Mouse (Mus musculus) megakaryocyte, embryonic 14.5 days (primary cell): ENCODE results near the gene Map4k2. TPM values are rescaled to one million over a fixed set of nuclear protein-coding genes. Genes with fewer than 3 reads are reported as not detected.

ENCODE experiments used
- H3K27me3 ChIP-seq: replicated peaks from 2 replicates; pipeline ENCODE3; 2012; ENCODE audit warnings: inconsistent platforms
- H3K36me3 ChIP-seq: replicated peaks from 2 replicates; pipeline ENCODE3; 2012; ENCODE audit warnings: low read length, inconsistent platforms, mixed read lengths
- H3K4me1 ChIP-seq: 2 replicates; pipeline ENCODE4 v1.6.1; 2012; ENCODE audit warnings: inconsistent platforms
- H3K4me3 ChIP-seq: replicated peaks from 2 replicates; pipeline ENCODE3; 2012; ENCODE audit warnings: moderate library complexity, mild to moderate bottlenecking, inconsistent platforms
- H3K9me3 ChIP-seq: 2 replicates; pipeline ENCODE4 v1.6.1; 2012; ENCODE audit warnings: inconsistent platforms
- FLI1 ChIP-seq: IDR thresholded peaks from 2 replicates; pipeline ENCODE4 v1.6.1; 2012; ENCODE audit warnings: low read length, inconsistent platforms, mixed read lengths
- GATA1 ChIP-seq: IDR thresholded peaks from 3 replicates; pipeline ENCODE4 v1.6.1; 2012; ENCODE audit warnings: mixed read lengths, low read length, inconsistent platforms, borderline replicate concordance
- polyA plus RNA-seq: library from polyadenylated mRNA; stranded (reverse); fragments of >175 nt; gene quantifications from 2 replicates; pipeline ENCODE4 v1.2.3, GENCODE M21; 2012; ENCODE audit warnings: low replicate concordance; ENCODE audit not compliant: insufficient read depth

Gene Map4k2
- polyA plus RNA-seq, 1 experiment: 9.3 TPM

DNA sequence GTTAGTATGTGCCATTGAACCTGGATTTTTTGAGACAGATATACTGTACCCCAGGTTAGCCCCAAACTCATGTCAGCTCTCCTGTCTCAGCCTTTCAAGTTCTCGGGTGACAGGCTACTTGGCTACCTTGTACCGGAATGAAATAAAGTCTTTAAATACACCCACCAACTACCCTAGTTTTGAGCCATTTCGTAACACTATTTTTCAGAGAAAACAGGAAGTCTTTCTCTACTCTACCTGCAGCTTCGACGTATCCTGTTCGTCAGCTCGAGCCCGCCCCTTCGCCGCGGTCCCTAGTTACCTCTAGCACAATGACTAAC lies 22.1 kb downstream of the Map4k2 start:
- Histone ChIP-seq H3K4me3 (peak overlapping the region; percentile 97), H3K27me3 (no peaks in the 10 kb centered on the region), H3K36me3 (peaks cover 66% of the 10 kb centered on the region), H3K4me1 (peaks cover 68% of the 10 kb centered on the region), H3K9me3 (no peaks in the 10 kb centered on the region)
- TF ChIP-seq GATA1: no peak
- no peak for TF ChIP-seq FLI1

DNA sequence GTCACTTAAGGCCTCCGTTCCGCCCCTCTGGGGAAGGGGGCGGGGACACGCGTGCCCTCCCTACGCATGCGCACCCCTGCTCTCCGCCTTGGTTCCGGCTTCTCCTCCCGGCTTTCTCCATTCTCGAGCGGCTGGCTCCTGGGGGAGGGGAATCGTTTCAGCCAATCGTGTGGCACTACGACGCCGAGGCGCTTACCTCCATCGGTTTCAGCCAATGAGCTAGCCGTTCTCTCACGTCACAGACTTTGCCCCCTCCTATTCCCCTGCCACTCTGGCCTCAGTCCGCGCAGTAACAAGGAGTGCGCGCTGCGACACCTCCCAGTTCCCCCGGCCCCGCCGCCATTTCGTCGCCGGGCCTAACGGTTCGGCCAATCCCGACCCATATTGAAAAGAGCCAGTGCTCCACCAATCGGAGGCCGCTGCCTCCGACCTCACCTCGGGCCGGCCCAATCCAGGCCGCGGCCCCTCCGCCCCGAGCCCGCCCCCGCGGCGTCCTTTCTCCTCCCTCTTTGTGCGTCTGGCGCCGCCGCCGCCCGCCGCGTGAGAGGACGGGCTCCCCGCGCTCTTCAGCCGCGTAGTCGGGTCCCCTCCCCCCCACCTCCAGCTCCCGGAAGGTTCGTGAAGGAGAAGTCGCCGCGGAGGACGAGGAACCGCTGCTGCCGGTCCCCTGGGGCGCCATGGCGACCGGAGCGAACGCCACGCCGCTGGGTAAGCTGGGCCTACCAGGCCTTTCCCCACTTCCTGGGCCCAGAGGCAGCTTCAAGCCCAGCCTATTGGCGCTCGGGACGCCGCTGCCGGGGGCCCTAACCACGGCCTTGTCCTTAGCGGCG lies 22.7 kb downstream of the Map4k2 start, which contains the start of gene Sf1:
Sf1 (plus strand) TSS at position 280 of the 830 bp plus-strand sequence.
- H3K27me3 ChIP-seq: no peaks in the 10 kb centered on the region
- H3K36me3 ChIP-seq: peaks cover 69% of the 10 kb centered on the region
- H3K4me3 ChIP-seq: peak within 1 kb of the TSS; percentile 97
- TF ChIP-seq GATA1: no peak
- no peak; the same call in 1 of the 2 replicates for TF ChIP-seq FLI1
- peaks cover 71% of the 10 kb centered on the region for H3K4me1 ChIP-seq
- H3K9me3 ChIP-seq: no peaks in the 10 kb centered on the region

DNA sequence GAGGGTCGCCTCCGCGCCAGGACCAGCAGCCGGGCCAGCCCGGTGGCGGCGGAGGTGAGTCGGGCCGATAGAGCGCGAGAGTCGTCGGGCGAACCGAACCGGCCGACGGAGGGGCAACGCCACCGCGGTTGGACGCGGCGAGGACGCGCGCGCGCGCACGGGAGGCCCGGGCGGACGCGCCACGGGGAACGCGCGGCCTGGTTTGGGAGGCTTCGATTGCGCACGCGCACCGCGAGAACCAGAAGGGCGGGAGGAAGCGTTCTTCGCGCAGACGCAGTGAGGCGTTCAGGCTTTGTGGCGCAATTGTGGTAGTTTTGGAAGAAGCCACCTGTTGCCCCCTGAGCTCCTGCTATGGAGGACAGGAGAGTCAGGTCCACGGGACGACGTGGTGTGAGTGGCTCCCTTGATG lies 23.4 kb downstream of the Map4k2 start:
- TF ChIP-seq FLI1 (no peak), GATA1 (no peak)
- H3K4me3 ChIP-seq: peak overlapping the region; percentile 97
- H3K4me1 ChIP-seq: peaks cover 69% of the 10 kb centered on the region
- no peaks in the 10 kb centered on the region for H3K27me3 ChIP-seq
- H3K36me3 ChIP-seq: peaks cover 73% of the 10 kb centered on the region
- no peaks in the 10 kb centered on the region for H3K9me3 ChIP-seq

DNA sequence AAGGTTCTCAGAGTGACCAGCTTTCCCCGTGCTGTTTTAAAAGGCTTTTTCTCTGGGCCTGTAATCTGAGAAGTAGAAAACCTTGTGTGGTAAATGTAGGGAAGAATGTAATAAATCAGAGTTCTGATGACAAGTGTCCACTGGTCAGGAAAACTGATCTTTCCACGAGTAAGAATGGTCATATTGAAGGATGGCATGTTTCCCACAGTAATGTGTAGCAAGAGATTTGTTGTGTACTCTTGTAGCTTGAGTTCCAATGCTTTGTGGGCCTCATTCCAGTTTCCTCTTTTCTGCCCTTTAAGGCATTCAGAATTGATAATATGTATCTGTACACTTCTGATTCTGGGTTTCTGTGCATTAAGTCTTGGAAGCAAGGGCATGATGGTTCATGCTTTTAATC lies 23.9 kb downstream of the Map4k2 start:
- Histone ChIP-seq H3K36me3 (peaks cover 73% of the 10 kb centered on the region), H3K27me3 (no peaks in the 10 kb centered on the region), H3K4me3 (peak overlapping the region; percentile 97), H3K9me3 (no peaks in the 10 kb centered on the region), H3K4me1 (peaks cover 67% of the 10 kb centered on the region)
- TF ChIP-seq GATA1: no peak
- no peak for TF ChIP-seq FLI1

DNA sequence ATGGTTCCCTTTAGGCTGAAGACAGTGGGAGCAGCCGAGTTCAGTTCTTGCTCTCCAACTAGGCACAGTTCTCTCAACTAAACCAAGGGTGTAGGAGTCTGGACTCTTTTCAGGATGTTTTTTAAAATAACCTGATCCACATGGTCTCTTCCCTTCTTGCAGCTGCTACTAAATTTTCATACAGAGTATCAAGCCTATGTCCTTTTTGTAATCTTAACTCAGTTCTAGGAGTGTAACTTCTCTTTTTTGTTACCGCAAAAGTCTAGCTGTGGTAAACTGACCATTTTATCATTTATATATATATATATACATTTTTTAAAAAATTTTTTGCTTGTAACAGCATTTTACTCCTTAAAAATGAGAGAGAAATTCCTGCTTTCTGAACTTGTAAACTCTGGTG lies 29.2 kb downstream of the Map4k2 start:
- Histone ChIP-seq H3K36me3 (peaks cover 100% of the 10 kb centered on the region), H3K4me3 (no peak overlapping the region), H3K4me1 (peaks cover 55% of the 10 kb centered on the region), H3K27me3 (no peaks in the 10 kb centered on the region), H3K9me3 (no peaks in the 10 kb centered on the region)
- TF ChIP-seq FLI1: no peak
- no peak for TF ChIP-seq GATA1

DNA sequence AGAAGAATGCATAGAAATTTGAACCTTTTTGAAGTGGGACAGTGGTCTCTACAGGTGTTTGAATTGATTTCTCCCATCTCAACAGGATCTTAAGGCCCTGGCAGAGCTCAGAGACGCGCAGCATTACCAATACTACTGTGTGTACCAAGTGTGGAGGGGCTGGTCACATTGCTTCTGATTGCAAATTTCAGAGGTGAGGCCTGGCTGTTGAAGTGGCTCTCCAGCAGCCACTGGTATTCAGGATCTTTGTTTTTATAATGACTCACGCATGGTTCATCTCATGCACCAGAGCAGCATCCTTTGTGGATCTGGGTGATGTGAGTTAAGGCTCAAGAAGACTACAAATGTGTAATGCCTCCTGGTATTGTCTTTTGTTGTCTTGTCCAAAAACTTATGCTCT lies 31.5 kb downstream of the Map4k2 start:
- H3K4me1 ChIP-seq: peaks cover 44% of the 10 kb centered on the region
- TF ChIP-seq FLI1 (no peak), GATA1 (no peak)
- no peaks in the 10 kb centered on the region for H3K9me3 ChIP-seq
- peaks cover 100% of the 10 kb centered on the region for H3K36me3 ChIP-seq
- H3K4me3 ChIP-seq: no peak overlapping the region
- no peaks in the 10 kb centered on the region for H3K27me3 ChIP-seq

DNA sequence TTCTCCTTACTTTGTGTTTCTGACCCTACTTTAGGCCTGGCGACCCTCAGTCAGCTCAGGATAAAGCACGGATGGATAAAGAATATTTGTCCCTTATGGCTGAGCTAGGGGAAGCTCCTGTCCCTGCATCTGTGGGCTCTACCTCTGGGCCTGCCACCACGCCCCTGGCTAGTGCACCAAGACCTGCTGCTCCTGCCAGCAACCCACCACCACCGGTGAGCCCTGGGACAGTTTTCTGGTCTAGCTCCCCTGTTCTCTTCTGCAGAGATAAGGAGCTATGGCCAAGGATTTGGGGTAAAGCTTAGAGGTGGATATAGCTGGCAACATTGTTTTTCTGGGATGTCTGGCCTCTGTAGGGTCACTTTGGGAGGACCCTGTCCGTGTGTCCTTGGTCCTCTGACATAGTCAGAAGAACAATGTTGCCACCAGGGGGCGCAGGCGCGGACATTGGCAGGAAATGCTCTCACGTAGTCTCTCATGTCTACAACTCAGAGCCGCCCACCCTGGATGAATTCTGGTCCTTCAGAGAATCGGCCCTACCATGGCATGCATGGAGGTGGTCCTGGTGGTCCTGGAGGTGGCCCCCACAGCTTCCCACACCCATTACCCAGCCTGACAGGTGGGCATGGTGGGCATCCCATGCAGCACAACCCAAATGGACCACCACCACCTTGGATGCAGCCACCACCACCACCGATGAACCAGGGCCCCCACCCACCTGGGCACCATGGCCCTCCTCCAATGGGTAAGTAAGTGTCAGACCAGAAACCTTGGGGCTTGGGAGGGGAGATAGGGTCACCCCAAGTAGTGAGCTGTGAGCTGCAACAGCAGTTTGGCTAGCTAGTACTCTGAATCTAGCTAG lies 32.8 kb downstream of the Map4k2 start:
- no peaks in the 10 kb centered on the region for H3K9me3 ChIP-seq
- H3K36me3 ChIP-seq: peaks cover 100% of the 10 kb centered on the region
- peak overlapping the region; percentile 50 for H3K4me3 ChIP-seq
- TF ChIP-seq FLI1 (no peak), GATA1 (no peak)
- H3K27me3 ChIP-seq: no peaks in the 10 kb centered on the region
- peaks cover 46% of the 10 kb centered on the region for H3K4me1 ChIP-seq

DNA sequence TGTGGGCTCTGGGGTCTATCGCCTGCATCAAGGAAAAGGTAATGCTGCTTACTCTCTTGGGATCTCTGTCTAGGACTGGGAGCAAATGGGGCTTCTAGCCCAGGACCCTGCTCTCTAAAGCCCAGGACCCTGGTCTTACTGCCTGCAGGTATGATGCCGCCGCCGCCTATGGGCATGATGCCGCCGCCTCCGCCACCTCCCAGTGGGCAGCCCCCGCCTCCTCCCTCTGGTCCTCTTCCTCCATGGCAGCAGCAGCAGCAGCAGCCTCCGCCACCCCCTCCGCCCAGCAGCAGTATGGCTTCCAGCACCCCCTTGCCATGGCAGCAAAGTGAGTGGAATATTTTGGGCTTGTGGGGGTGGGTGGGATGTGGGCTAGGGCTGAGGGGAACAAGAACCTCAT lies 33.6 kb downstream of the Map4k2 start:
- TF ChIP-seq GATA1 (no peak), FLI1 (no peak)
- Histone ChIP-seq H3K4me3 (no peak overlapping the region), H3K9me3 (no peaks in the 10 kb centered on the region), H3K36me3 (peaks cover 100% of the 10 kb centered on the region), H3K4me1 (peaks cover 47% of the 10 kb centered on the region), H3K27me3 (no peaks in the 10 kb centered on the region)

DNA sequence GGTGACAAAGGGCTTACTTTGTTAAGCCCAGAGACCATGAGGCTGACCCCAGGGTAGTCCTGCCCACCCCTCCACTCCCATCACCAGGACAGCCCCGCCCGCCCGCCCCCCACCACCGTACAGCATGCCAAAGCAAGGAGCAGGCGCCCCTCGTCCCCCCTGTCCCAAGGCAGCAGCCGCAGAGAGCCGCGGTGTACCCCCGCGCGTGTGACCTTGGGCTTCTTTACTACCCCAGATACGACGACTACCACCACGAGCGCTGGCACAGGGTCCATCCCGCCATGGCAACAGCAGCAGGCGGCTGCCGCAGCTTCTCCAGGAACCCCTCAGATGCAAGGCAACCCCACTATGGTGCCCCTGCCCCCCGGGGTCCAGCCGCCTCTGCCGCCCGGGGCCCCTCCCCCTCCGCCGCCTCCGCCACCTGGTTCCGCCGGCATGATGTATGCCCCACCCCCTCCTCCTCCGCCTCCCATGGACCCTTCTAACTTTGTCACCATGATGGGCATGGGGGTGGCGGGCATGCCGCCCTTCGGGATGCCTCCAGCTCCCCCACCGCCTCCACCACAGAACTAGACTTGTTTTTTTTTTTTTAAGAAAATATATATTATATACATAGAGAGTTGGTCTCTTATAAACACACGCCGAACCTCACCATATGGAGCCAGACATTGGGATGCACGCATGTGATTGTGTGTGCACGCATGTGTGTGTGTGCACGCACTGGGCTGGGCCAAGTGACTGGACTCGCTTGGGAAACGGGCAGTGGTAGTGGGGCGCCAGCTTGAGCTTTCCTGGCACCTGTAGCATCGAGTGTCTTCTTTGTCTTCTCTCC lies 34.7 kb downstream of the Map4k2 start:
- H3K36me3 ChIP-seq: peaks cover 96% of the 10 kb centered on the region
- TF ChIP-seq GATA1 (no peak), FLI1 (no peak)
- H3K4me1 ChIP-seq: peaks cover 50% of the 10 kb centered on the region
- no peaks in the 10 kb centered on the region for H3K9me3 ChIP-seq
- no peak overlapping the region for H3K4me3 ChIP-seq
- H3K27me3 ChIP-seq: no peaks in the 10 kb centered on the region
